Mouse (Mus musculus) liver, postnatal 0 days (tissue): ENCODE results near the gene Zfhx3. TPM values are rescaled to one million over a fixed set of nuclear protein-coding genes. Genes with fewer than 3 reads are reported as not detected.

Experiments
- ATAC-seq: fragments of 200-750 bp; cut with Nextera tagmentation; 2 replicates; pipeline ENCODE4 v1.8.0; 2017; ENCODE audit warnings: mild to moderate bottlenecking, moderate library complexity
- DNase-seq: peaks from one replicate; pipeline ENCODE4 v3.0.0-alpha.2; 2016
- H3K27ac ChIP-seq: fragments of 300-500 bp; sonication (generic); 2 replicates; pipeline ENCODE4 v1.5.1; 2014; ENCODE audit warnings: antibody characterized with exemption, moderate library complexity, mild to moderate bottlenecking, low read depth
- H3K27me3 ChIP-seq: fragments of 300-500 bp; sonication (generic); 2 replicates; pipeline ENCODE4 v1.6.1; 2014; ENCODE audit warnings: low read length, control low read depth, mixed read lengths; ENCODE audit not compliant: insufficient read depth
- H3K36me3 ChIP-seq: fragments of 300-500 bp; sonication (generic); replicated peaks from 2 replicates; pipeline ENCODE4 v1.6.1; 2014; ENCODE audit warnings: mild to moderate bottlenecking, control low read depth, low read length, moderate library complexity, mixed read lengths; ENCODE audit not compliant: insufficient read depth
- H3K4me1 ChIP-seq: fragments of 300-500 bp; sonication (generic); 2 replicates; pipeline ENCODE4 v1.6.1; 2014; ENCODE audit warnings: antibody characterized with exemption, mild to moderate bottlenecking, control low read depth; ENCODE audit not compliant: insufficient read depth
- H3K4me2 ChIP-seq: fragments of 300-500 bp; sonication (generic); 2 replicates; pipeline ENCODE4 v1.6.1; 2014; ENCODE audit warnings: low read depth, mild to moderate bottlenecking, low read length, moderate library complexity, mixed read lengths
- H3K4me3 ChIP-seq: fragments of 300-500 bp; sonication (generic); 2 replicates; pipeline ENCODE4 v1.5.1; 2014; ENCODE audit warnings: low read depth, low read length
- H3K9ac ChIP-seq: fragments of 300-500 bp; sonication (generic); replicated peaks from 2 replicates; pipeline ENCODE4 v1.6.1; 2014; ENCODE audit warnings: mild to moderate bottlenecking, moderate library complexity
- H3K9me3 ChIP-seq: fragments of 300-500 bp; sonication (generic); 2 replicates; pipeline ENCODE4 v1.6.1; 2016; ENCODE audit warnings: mild to moderate bottlenecking, control low read depth, low read length, mixed read lengths
- CTCF ChIP-seq: sonication (generic); IDR thresholded peaks from 2 replicates; pipeline ENCODE4 v1.5.1; 2016; ENCODE audit warnings: antibody characterized with exemption, low read depth
- EP300 ChIP-seq: IDR thresholded peaks from 2 replicates; pipeline ENCODE4 v1.6.1; 2016; ENCODE audit warnings: antibody characterized with exemption, low read depth, mild to moderate bottlenecking
- WGBS: fragments of 180-500 bp; shearing (Covaris S2); extraction: QIAGEN DNeasy Blood & Tissue Kit; methylation state at CpG from one replicate; pipeline ENCODE4 v1.1.7; 2014; ENCODE audit not compliant: insufficient replicate concordance; 5-methylcytosine and 5-hydroxymethylcytosine counted together
- polyA plus RNA-seq: library from polyadenylated mRNA; unstranded; fragments of >200 nt; fragmentation: Nextera tagmentation; extraction: Ambion mirVana; gene quantifications from 2 replicates; pipeline ENCODE4 v1.2.1, GENCODE M21; 2015

Gene Zfhx3
- polyA plus RNA-seq, 1 experiment from 2014 or later: 1.2 TPM

- H3K27me3 ChIP-seq: no peaks in the 10 kb centered on the region
- H3K9ac ChIP-seq: peak overlapping the region; percentile 63
- DNase-seq (peak; percentile 80), ATAC-seq (peak; percentile 82)
- H3K4me2 ChIP-seq: peak overlapping the region; percentile 69
- no peaks in the 10 kb centered on the region for H3K9me3 ChIP-seq
- H3K4me3 ChIP-seq: peak overlapping the region; percentile 38
- H3K27ac ChIP-seq: peak overlapping the region; percentile 79
- H3K4me1 ChIP-seq: peaks cover 4% of the 10 kb centered on the region; the same call in 1 of the 2 replicates
- 13% methylated on average over 12 of the region's 12 CpGs for WGBS
- TF ChIP-seq CTCF: peak; percentile 89
- TF ChIP-seq EP300: no peak
- H3K36me3 ChIP-seq: no peaks in the 10 kb centered on the region
These were observed 944.3 kb downstream of the Zfhx3 start for GRCm38 (mm10) chr8:108886599-108887255.

GRCm38 (mm10) chr8:108887256-108887615 is 944.8 kb downstream of the Zfhx3 start:
- Histone ChIP-seq H3K27ac (peak overlapping the region; percentile 79), H3K9me3 (no peaks in the 10 kb centered on the region), H3K27me3 (no peaks in the 10 kb centered on the region), H3K36me3 (no peaks in the 10 kb centered on the region), H3K4me1 (peaks cover 4% of the 10 kb centered on the region; the same call in 1 of the 2 replicates), H3K4me3 (peak overlapping the region; percentile 38), H3K4me2 (peak overlapping the region; percentile 69), H3K9ac (peak overlapping the region; percentile 63)
- DNase-seq (peak; percentile 29), ATAC-seq (peak; percentile 69)
- WGBS: 58% methylated on average over 14 of the region's 14 CpGs
- TF ChIP-seq CTCF (no peak), EP300 (no peak)

DNA sequence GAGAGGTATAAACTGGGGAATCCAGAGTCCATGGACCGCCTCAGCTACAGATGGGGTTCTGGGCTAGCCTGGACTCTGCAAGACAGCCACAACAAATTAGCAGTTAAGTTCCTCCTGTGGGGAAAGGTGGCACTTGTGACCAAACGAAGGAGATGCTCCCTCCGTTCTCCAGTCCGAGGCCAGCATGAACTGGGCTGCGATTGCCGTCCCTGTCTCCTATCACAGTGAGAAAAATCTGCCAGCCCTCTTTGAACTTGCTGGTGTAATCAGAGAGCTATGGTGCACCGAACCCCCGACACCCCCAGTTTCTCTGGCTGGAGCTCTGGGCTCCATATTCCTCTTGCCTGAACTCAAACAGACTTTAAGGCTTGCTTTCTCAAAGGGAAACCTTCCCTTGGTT is 945.4 kb downstream of the Zfhx3 start:
- Histone ChIP-seq H3K4me2 (no peak overlapping the region), H3K36me3 (no peaks in the 10 kb centered on the region), H3K27me3 (no peaks in the 10 kb centered on the region), H3K4me1 (peaks cover 4% of the 10 kb centered on the region; the same call in 1 of the 2 replicates), H3K9ac (no peak overlapping the region), H3K27ac (no peak overlapping the region), H3K9me3 (no peaks in the 10 kb centered on the region), H3K4me3 (no peak overlapping the region)
- no peak for DNase-seq
- ATAC-seq: no peak
- TF ChIP-seq EP300: no peak
- TF ChIP-seq CTCF: no peak
- WGBS: 87% methylated on average over 8 of the region's 8 CpGs

GRCm38 (mm10) chr8:108888924-108889323 is 946.5 kb downstream of the Zfhx3 start:
- peaks cover 4% of the 10 kb centered on the region; the same call in 1 of the 2 replicates for H3K4me1 ChIP-seq
- TF ChIP-seq CTCF (no peak), EP300 (no peak)
- DNase-seq (no peak), ATAC-seq (no peak)
- H3K9ac ChIP-seq: no peak overlapping the region
- WGBS: 76% methylated on average over 4 of the region's 4 CpGs
- no peaks in the 10 kb centered on the region for H3K36me3 ChIP-seq
- H3K4me2 ChIP-seq: no peak overlapping the region
- no peak overlapping the region for H3K27ac ChIP-seq
- no peaks in the 10 kb centered on the region for H3K9me3 ChIP-seq
- no peaks in the 10 kb centered on the region for H3K27me3 ChIP-seq
- no peak overlapping the region for H3K4me3 ChIP-seq

- DNase-seq (no peak), ATAC-seq (no peak)
- 78% methylated on average over 5 of the region's 5 CpGs for WGBS
- H3K4me1 ChIP-seq: peaks cover 4% of the 10 kb centered on the region; the same call in 1 of the 2 replicates
- no peak overlapping the region for H3K9ac ChIP-seq
- no peaks in the 10 kb centered on the region for H3K9me3 ChIP-seq
- no peaks in the 10 kb centered on the region for H3K36me3 ChIP-seq
- no peaks in the 10 kb centered on the region for H3K27me3 ChIP-seq
- no peak overlapping the region for H3K4me2 ChIP-seq
- H3K4me3 ChIP-seq: no peak overlapping the region
- H3K27ac ChIP-seq: no peak overlapping the region
- no peak for TF ChIP-seq EP300
- no peak for TF ChIP-seq CTCF
These were observed 947.0 kb downstream of the Zfhx3 start for GRCm38 (mm10) chr8:108889406-108889805.

DNA sequence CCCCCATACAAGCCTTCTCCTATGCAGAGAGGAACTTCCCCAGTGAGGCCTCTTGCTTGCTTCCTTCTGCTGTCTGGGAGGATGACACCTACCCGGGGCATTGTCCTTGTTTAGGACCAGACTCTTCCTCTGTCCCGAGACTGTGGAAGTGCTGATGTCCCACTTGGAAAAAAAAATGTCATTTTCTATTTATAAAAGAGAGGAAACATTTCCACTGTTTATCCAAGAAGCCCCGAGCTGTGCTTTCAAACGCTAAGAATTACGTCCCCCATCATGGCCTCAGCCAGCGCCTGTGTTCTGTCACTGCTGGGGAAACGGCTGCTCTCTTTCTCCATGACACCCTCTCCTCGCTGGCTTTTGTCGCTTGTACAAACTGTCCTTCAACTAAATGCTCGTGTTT is 951.8 kb downstream of the Zfhx3 start:
- no peak overlapping the region for H3K4me2 ChIP-seq
- no peak overlapping the region for H3K27ac ChIP-seq

More for the DNA sequence above, 951.8 kb downstream of the Zfhx3 start:
- Histone ChIP-seq H3K27me3 (no peaks in the 10 kb centered on the region), H3K36me3 (no peaks in the 10 kb centered on the region), H3K4me1 (peaks cover 4% of the 10 kb centered on the region; the same call in 1 of the 2 replicates), H3K4me3 (no peak overlapping the region), H3K9ac (no peak overlapping the region), H3K9me3 (no peaks in the 10 kb centered on the region)
- 28% methylated on average over 10 of the region's 10 CpGs for WGBS
- TF ChIP-seq EP300: no peak
- no peak for TF ChIP-seq CTCF
- DNase-seq (no peak), ATAC-seq (no peak)
